Mouse (Mus musculus) heart, postnatal 36 days (tissue): Measurements from ENCODE around the gene Ppfia4. TPM values are rescaled to one million over a fixed set of nuclear protein-coding genes. Genes with fewer than 3 reads are reported as not detected.

Experiments used
- DNase-seq, 2 experiments: peaks; one replicate each; pipeline ENCODE4 v3.0.0; 2021 to 2022
- intact Hi-C: fragments of 180-260 bp; cut with DNase I; formaldehyde crosslinking; loops from one replicate; pipeline ENCODE4 v1.15.1; 2025
- total RNA-seq, 2 experiments: library from RNA; stranded (reverse); gene quantifications; 2 replicates each; pipeline ENCODE4 v1.2.3; 2021

The Ppfia4 gene
- total RNA-seq, 2 experiments from 2014 or later = 1.4 to 1.6 TPM

DNA sequence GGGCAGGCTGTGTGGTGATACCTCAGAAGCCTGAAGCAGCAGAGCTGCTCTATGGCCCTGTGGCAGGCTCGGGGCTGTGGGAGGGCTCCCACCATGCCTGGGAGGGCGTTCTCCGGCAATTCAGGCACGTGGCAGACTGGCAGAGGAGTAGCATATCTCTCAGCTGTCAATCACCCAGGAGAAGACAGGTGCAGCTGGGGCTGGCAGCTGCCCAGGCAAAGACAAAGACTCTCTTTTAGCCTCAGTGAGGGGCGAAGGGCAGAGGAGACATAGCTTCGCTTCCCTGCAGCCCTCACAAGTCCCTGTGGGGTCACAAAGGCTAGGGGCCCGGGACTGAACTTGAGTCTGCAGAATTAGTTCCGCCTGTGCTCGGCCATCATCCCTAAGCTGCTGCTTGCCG is 25.3 kb downstream of the Ppfia4 start:
- no peak for DNase-seq
- intact Hi-C loops = no loop called here

DNA sequence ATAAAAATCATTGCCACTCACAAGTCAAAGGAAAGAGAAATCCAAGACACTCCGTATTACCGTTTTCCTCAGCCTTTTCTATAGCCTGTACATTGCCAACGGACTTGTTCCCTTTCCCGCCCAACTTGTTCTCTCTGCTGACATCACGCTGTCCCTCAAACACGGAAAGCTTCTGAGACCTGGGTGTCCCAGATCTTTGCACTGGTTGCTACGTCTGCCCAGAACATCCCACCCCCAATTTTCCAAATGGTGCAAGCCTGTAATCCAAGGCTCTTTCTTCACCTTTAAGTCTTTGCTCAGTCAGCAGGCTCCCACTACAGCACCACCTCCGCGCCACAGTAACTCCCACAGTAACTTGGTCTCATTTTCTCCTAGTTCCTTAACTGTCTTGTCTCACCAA is 27.8 kb downstream of the Ppfia4 start:
- DNase-seq = no peak
- intact Hi-C loops = loop anchor here (5.0 kb wide), 1 partner anchor 253 kb away; no protein-coding TSS in a partner anchor

DNA sequence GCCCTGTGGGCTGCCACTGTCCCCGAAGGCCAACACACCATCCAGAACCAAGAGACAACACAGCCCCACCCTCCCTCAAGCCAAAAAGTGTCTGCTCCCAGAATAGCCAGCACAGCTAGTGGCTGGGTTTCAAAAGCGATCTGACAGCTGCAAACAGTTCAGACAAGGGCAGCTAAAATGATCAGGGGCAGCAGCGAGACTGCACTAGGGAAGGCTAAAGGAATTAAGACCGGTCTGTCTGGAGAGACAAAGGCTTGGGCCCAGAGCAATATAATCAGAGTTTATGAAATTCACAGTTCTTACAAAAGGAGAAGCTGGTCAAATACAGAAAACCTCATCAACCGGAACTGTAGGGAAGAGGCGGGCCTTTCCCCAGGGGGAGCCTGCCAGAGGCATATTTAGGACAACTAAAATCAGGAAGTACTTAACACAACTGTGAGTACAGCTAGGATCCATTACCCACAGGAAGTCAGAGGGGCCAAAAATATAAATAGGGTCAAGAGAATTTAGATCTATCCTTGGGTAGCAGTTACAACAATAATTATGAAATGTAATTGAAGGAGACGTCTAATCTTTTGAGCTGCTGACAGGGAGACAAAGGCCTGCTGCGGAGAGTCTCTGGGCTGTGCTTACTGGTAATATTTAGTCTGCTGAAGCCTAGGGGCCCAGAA is 30.0 kb downstream of the Ppfia4 start:
- intact Hi-C loops = loop anchor here (5.0 kb wide), 1 partner anchor 250 kb away; no protein-coding TSS in a partner anchor
- peak; percentile 67 to 82 for DNase-seq

DNA sequence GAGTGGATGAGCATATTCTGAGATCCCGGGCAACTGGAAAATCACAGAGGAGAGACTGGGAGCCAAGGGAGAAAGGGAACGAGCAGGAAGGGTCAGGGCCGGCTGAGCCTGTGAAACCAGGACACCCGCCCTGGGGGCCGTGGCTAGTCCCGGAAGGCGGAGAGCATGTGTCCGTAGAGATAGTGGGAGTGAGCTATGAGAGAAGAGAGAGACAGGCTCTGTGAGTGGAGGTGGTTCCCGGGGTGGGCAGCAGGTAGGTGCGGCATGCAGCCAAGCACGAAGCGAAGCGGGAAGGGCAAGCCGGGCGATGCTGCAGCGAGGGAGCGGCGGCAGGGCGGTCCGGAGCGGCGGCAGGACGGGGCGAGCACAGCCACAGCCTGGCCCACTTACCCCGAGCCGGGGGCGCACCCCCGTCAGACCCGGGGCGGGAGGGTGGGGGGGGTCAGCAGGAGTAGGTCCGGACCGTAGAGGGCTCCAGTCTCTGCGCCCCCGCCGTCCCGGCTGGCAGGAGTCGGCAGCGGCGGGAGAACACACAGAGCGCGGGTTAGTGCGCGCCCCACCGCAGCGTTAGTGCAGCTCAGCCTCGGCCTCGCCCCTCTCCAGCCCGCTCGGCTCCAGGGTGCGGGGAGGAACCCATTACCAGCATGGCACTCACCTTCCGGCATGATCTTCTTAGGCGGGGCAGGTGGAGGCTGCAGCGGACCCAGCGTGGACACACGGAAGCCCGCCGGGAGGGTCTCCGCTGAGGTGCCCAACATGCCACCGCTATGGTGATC is 33.9 kb downstream of the Ppfia4 start:
- intact Hi-C loops = no loop called here
- peak; percentile 46 to 62 for DNase-seq

DNA sequence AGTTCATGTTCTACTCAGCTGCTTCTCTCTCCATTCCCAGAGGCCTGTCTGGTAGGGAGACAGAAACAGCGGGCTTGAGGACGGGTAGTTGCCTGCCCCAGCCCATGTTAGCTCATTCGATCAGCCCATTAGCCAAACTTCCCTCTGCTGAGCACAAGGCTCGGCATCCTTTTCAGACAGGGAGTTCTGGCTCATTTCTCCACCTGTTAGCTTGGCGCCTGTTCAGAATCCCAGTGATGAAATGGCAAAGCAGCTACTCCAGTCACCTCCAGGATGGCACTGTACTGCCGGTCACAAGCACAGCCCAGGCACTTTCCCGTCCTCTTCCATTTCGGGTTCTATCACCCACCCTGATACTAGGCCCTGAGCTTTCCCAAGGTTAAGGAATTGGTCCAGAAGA is 35.5 kb downstream of the Ppfia4 start:
- intact Hi-C loops = no loop called here
- DNase-seq = no peak

DNA sequence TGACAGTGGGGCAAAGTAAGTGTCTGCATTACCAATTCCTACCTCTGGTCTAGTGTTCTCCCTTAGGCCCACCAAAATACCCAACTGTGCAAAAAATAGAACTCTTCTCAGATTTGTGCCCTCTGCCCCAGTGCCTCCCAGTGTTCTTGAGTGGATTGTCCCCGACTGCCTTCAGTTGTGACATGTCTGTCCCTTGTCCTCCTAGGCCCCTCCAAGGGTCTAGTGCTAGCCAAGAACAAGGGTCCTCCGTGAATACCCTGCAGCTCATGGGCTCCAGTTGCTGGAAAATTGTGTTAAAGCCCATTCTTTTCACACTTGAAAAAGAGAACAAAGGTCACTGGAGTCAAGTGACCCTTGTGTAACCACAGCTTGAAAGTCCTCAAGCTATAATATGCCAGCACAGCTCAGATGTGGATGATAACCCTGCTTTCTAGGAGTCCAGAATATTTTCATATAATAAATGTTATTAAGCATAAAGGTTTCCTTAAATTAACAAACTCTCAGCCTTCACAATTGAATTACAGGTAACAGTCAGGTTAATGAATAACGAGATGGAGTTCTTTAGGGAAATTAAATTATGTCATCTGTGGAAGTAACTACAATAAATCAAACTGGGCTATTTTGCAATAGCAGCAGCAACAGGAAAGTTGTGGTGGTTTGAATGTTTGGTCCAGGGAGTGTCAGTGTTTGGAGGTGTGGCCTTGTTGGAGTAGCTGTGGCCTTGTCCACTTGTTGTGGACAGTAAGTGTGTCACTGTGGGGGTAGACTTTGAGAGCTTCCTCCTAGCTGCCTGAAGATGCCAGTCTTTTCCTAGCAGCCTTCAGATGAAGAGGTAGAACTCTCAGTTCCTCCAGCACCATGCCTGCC is 38.8 kb downstream of the Ppfia4 start:
- DNase-seq = no peak
- intact Hi-C loops = no loop called here

DNA sequence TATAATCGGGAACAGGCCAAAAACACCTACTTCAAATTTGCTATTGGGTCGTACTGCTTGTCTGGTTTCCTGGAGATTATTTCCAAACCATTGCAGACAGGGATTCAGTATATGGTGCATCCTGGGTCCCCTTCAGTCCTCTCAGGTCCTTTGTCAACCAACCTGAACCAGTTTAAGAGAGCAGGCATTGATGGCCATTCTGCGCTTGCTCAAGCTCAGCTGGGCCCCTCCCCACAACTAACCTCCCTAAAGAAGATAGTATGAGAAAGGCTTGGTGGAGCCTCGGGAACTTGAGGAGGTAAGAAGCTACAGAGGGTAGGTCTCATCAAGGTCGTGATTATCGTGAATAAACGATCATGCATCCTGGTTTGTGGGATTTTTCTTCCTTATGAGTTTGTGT is 39.5 kb downstream of the Ppfia4 start:
- no peak for DNase-seq
- intact Hi-C loops = no loop called here

DNA sequence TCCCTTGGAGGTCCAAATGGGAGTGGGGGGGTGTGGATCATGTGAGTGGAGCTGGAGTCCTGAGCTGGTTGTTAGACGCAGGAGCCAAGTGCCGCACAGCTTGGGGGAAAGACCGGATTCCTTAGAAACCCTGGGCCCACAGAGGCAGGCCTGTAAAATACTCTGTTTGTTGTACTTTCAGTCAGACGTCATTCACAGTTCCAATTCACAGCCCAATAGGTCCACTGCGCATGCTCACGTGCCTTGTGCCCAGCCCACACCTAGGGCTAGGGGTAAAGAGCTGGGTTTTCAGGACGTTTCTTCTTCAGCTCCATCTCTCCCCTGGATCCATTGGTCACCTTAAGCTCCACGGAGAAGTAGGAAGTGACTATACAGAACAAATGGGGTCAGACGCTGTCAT is 40.1 kb downstream of the Ppfia4 start:
- intact Hi-C loops = no loop called here

DNA sequence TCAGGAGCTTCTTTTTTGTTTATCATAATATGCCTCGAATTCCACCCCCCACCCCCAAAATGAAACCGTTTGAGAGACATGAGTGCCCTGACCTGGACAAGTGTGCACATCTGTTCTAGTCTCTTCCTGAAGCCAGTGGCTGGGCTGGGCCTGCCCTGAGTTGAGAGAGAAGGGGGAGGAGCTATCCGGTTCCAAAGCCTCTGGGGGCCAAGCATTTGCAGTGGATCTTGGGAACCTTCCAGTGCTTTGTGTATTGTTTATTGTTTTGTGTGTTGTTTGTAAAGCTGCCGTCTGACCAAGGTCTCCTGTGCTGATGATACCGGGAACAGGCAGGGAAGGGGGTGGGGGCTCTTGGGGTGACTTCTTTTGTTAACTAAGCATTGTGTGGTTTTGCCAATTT is 40.7 kb downstream of the Ppfia4 start:
- intact Hi-C loops = no loop called here
- DNase-seq = peak in 1 of 2 experiments; percentile 32

More for the DNA sequence above, 40.1 kb downstream of the Ppfia4 start:
- DNase-seq = no peak

DNA sequence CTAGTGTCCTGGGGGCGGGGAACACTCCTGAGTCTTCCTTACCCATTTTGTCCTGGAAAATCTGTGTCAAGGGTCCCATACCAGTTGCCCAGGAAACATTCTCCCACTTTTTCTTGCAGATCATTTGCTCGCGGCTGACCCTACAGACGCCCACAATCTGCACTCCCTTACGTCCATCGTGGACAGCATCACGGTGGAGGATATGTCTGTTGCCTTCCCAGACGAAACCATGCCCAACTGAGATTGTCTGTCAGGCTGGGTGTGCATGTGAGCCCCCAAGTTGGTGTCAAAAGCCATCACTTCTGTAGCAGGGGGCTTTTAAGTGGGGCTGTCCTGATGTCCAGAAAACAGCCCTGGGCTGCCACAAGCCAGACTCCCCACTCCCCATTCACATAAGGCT is 41.2 kb downstream of the Ppfia4 start:
- intact Hi-C loops = no loop called here
- DNase-seq = no peak

DNA sequence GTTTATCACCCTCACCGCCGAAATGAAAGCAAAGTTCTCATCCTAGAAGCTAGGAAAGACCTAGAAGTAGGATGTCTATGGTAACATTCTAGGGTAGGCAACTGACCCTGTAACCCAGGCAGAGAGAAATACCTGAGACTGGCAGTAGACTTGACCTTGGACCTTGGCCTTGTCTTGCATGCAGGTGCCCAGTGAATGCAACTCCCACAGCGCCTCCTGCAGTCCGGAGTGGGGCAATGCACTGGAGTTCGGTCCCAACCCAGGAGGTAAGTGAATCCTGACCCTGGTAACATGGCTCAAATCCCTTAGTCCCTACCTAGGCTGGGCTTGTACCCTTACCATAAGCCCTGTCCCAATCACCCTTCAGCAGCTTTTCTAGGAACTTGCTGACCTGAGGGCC is 41.8 kb downstream of the Ppfia4 start:
- DNase-seq = no peak

DNA sequence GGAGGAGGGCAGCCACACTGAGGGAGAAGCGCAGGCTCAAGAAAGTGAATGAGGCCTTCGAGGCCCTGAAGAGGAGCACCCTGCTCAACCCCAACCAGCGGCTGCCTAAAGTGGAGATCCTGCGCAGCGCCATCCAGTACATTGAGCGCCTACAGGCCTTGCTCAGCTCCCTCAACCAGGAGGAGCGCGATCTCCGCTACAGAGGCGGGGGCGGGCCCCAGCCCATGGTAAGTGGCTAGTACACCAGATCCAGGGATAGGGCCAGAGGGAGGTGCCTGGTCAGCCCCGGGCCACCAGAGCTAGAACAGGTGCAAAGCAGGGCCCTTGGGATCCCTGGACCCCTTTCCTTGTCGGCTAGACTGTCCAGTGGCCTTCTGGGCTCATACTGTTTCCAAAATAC is 42.4 kb downstream of the Ppfia4 start:
- intact Hi-C loops = no loop called here
- DNase-seq = no peak

More for the DNA sequence above, 41.8 kb downstream of the Ppfia4 start:
- intact Hi-C loops = no loop called here

DNA sequence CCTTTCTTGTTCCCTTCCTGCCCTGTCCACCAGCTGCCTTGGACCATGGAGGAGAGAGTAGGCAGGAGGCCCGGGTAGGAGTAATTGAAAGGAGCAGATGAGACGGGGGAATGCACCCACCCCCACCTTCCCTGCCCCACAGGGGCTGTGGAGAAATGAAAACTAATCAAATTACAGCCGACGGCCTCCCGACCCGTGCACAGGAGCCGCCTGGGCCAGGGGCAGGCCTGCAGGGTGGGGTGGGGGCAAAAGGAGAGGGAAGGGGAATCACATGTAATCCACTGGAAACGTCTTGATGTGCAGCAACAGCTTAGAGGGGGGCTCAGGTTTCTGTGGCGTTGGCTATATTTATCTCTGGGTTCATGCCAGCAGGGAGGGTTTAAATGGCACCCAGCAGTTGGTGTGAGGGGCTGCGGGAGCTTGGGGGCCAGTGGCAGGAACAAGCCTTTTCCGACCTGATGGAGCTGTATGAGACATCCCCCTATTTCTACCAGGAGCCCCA is 43.1 kb downstream of the Ppfia4 start, which contains the start of gene Myog:
Gene Myog, plus strand, starts transcription at position 392 of the 502 bp plus-strand sequence.
- no peak for DNase-seq
- intact Hi-C loops = no loop called here

DNA sequence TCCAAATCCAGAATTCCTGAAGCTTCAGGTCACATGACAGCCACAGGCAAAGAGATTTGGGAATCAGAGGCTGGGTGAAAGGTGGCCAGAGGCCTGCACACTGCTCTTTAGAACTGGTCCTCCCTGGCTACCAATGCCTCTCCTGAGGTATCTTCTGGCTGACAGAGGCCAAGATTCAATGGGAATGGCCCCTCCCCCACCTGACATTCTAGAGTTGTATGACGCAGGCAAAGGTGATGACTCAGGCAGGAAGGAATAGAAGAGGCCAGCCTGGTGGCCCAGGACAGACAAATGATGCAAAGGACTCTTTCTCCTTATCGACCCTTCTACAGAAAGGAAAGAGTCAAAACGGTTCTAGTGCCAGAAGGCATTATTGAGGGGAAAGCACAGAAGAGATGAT is 44.5 kb downstream of the Ppfia4 start:
- no peak for DNase-seq
- intact Hi-C loops = no loop called here

DNA sequence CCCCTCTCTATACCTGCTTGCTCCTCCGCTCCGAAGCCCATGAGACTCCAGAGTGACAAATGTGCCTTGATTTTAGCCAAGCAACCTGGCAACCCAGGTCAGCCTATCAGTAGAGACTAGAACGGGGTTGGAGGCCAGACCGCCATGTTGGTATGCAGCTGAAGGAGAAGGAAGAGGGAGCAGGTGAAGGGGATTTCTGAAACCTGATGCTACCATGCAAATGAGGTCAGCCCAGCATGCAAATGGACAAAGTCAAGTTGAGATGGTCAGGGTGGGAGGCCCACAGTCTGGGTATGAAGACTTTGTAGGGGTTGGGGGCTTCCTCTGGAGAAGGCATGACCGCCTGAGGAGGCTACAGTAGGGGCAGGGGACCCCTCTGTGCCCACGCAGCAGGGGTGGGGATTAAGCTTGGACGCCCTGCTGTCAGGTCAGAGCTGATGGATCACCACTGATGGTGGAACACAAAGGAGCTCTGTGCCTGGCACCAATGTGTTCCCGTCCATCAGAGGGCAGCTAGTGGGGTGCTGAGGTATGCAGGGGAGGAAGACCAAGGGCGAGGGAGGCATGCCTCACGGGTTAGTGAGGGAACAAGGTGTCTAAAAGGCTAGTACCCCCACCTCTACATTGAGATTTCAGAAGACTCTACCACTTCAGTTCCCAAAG is 47.1 kb downstream of the Ppfia4 start:
- intact Hi-C loops = no loop called here
- DNase-seq = no peak

DNA sequence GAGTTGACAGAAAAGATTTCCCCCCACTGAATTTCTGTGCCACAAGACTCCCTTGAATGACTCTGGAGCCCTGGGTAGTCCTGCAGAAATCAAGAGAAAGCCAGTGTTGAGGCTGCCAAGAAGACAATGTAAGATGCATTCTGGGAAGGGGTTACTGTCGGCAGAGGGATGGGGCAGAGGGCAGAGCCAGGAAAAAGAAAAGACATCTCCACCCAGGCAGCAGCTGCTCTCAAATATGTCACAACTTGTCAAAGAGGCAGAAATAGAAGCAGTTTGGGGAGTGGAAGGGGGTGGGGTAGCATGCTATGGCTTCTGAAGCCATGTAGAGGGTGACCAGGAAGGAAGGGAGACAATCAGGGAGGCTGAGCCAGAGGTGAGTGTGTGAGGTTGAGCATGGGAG is 49.6 kb downstream of the Ppfia4 start:
- intact Hi-C loops = no loop called here
- DNase-seq = no peak

DNA sequence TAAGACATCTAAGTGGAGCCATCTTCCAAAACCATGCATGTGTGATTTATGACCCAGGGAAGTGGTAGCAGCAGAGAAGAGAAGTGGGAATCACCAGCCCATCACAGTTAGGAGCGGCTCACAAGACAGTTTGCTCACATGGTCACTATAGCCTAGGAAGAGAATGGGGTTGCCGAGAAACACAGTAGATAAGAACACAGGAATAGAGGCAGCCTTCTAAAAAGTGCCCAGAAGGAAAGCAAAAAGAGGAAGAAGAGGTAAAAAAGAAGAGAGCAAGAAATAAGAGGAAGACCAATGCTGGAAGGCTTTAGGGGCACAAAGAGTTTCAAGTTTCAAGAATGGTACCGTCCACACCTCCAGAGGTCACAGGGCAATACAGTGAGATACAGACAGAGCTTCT is 50.4 kb downstream of the Ppfia4 start:
- DNase-seq = no peak
- intact Hi-C loops = no loop called here

DNA sequence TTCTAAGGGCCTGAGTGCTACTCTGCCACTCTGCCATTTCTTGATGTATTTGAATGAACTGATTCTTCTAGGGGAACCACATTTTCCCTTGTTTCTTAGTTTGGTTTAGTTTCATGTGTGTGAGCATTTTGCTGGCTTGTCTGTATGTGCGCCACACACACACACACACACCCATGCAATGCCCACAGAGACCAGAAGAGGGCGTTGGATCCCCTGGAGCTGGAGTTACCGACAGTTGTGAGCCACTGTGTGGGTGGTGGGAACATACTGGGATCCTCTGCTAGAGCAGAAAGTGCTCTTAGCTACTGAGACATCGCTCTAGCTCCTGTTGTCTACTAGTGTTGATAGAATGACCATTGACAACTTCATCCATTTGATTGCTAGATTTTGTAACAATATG is 51.2 kb downstream of the Ppfia4 start:
- intact Hi-C loops = no loop called here
- no peak for DNase-seq

DNA sequence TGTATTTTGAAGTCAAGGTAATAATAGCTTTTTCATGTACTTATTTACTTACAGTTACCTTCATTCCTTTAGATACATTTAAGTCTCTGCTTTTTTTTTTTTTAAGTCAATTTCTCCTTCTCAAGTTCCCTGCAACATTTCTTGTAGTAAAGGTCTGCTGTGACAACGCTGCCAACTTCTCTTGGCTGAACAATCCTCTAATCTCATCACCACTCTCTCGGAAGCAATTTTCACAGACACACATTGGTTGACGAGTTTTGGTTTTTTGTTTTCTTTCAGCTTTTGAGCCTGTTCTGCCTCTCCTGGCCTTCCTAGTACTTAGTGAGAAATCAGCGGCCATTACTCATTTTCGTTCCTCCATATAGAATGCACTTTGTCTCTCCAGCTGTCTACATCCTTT is 52.6 kb downstream of the Ppfia4 start:
- intact Hi-C loops = no loop called here
- DNase-seq = no peak

DNA sequence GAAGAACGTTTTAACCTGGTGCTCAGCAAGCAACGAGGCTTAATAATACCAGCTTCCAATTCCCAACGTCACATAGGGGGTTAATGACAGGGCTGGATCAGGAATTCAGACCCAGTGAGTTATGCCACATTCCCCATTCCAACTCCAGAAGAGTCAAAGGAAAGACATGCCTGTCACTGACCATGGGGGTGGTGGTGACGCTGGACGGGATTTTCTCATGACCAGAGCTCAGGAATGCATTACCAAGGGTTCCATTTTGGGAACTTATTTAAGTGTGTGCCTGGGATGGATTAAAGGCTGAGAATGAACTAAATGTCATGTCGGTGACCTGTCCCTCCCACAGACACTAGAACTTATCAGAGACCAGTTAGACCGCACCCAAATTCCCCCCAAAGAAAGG is 55.9 kb downstream of the Ppfia4 start:
- intact Hi-C loops = no loop called here
- no peak for DNase-seq
